Mouse (Mus musculus) left cerebral cortex, adult 8-10 months (tissue): ENCODE measurements at regions not wholly inside any gene's neighbourhood (a gene's known extent, or its start where the extent isn't known, plus 50 kb on each side); places are given as distances from the start of the nearest gene placed in this dataset.

ENCODE experiments used
- DNase-seq, 2 experiments: peaks; one replicate each; pipeline ENCODE4 v3.0.0; 2022; ENCODE audit warnings: low spot score in 2 of 2

- DNase-seq, result no peak
These were observed 160.4 kb downstream of the Fzd1 start for GRCm38 (mm10) chr5:4597471-4597870.

- no peak for DNase-seq
These were observed 162.8 kb downstream of the Fzd1 start for GRCm38 (mm10) chr5:4595010-4595409.

- no peak for DNase-seq
These were observed 163.3 kb downstream of the Fzd1 start for GRCm38 (mm10) chr5:4594562-4594961.

- no peak for DNase-seq
These were observed 164.0 kb downstream of the Fzd1 start for GRCm38 (mm10) chr5:4593638-4594381.

- no peak for DNase-seq
These were observed 166.1 kb downstream of the Fzd1 start for GRCm38 (mm10) chr5:4591721-4592120.

GRCm38 (mm10) chr5:4582702-4583475 lies 174.9 kb downstream of the Fzd1 start:
- DNase-seq, result no peak

- DNase-seq, result no peak
These were observed 177.5 kb downstream of the Fzd1 start for GRCm38 (mm10) chr5:4580185-4580839.

GRCm38 (mm10) chr5:4578856-4579255 lies 179.0 kb downstream of the Fzd1 start:
- DNase-seq, result peak; percentile 17 to 75

- DNase-seq, result no peak
These were observed 180.7 kb downstream of the Fzd1 start for GRCm38 (mm10) chr5:4577179-4577578.

- DNase-seq, result no peak
These were observed 194.0 kb downstream of the Fzd1 start for GRCm38 (mm10) chr5:4563862-4564261.

- DNase-seq, result no peak
These were observed 196.2 kb downstream of the Fzd1 start for GRCm38 (mm10) chr5:4561661-4562060.

- DNase-seq, result no peak
These were observed 196.7 kb downstream of the Fzd1 start for GRCm38 (mm10) chr5:4561139-4561470.

GRCm38 (mm10) chr5:4560370-4561138 lies 197.3 kb downstream of the Fzd1 start:
- DNase-seq, result no peak

- no peak for DNase-seq
These were observed 202.9 kb downstream of the Fzd1 start for GRCm38 (mm10) chr5:4554972-4555371.

- no peak for DNase-seq
These were observed 219.3 kb downstream of the Fzd1 start for GRCm38 (mm10) chr5:4538572-4538971.

- no peak for DNase-seq
These were observed 221.0 kb downstream of the Fzd1 start for GRCm38 (mm10) chr5:4536790-4537189.

GRCm38 (mm10) chr5:4535951-4536350 lies 221.9 kb downstream of the Fzd1 start:
- DNase-seq, result no peak

- no peak for DNase-seq
These were observed 223.3 kb downstream of the Fzd1 start for GRCm38 (mm10) chr5:4534512-4534911.

- DNase-seq, result no peak
These were observed 227.4 kb downstream of the Fzd1 start for GRCm38 (mm10) chr5:4530236-4531067.

GRCm38 (mm10) chr5:4526042-4526815 lies 231.6 kb downstream of the Fzd1 start:
- no peak for DNase-seq
